ENCODE assay signal across 9 mouse cellular contexts in the genomic region with DNA sequence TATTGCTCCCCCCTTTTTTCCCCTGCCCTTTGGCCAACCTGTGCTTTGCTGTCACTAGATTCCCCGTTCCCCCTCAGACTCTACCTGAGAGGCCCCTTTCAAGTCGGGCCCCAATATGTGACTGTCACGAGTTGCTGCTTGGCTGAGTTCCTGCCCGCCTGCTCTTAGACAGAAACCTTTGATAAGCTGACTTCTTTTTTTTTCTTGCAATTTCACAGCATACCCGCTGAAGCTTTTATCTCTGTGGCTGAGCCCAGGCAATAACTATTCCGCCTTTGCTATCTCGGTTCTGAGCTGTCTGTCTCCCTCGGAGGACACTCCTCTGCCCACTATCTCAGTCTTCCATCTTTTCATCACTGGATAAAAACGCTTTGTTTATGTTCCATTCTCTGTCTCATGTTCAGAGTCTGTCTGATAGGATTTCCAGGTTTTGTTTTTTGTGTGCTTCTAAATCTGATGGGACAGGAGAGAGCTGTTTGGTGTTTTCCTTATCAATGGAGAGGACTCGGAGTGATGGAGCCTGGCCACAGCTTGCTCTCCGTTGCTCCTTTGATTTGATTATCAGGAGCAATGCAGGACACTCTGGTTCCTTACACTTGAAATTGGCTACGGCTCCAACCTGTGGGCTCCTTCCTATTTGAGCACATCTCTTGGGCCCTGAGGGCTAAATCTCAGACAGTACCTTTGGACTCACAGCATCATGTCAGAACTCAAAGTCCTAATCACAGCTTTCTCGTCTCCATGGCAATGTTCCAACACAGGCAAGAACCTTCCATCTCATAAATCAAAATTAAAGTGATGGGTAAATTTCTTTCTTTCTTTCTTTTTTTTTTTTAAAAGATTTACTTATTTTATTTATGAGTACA. TPM values are rescaled to one million over a fixed set of nuclear protein-coding genes. Genes with fewer than 3 reads are reported as not detected.
DNase-seq lines count a peak whose midpoint lies in the region; ATAC-seq lines count a peak whose summit lies in the region.
"Had no signal": no experiment of that assay in that cellular context is flagged by ENCODE, and none has a peak within 500 bp of the region (broad histone marks: within the 10 kb centered on the region; RNA-seq: fewer than 3 reads in every experiment).

No protein-coding gene starts in this region.

- H3K4me2 ChIP-seq in heart, embryonic 13.5 days = peak overlapping the region; percentile 18; the same call in 1 of the 2 replicates

- ATAC-seq in heart, embryonic 13.5 days (ENCODE audit: extremely low read depth, insufficient number of reproducible peaks, low FRiP score, low TSS enrichment) = no peak; the same call in 1 of the 2 replicates
- ATAC-seq in activated CD4-positive, CD25-positive, alpha-beta regulatory T cell, adult 4 months = peak; percentile 88
- peak; percentile 70 for ATAC-seq in megakaryocyte, adult 5-6 weeks (ENCODE audit: poor library complexity, severe bottlenecking)

- H3K27ac ChIP-seq in heart, embryonic 13.5 days (replicated peaks) = peak overlapping the region; percentile 78

- peaks cover 30% of the 10 kb centered on the region for H3K4me1 ChIP-seq in heart, embryonic 13.5 days

- intact Hi-C loops in heart, postnatal 10 days (cut with DNase I) = no loop called here

- H3K36me3 ChIP-seq in heart, embryonic 13.5 days = no peaks in the 10 kb centered on the region

- peak overlapping the region; percentile 50; the same call in 1 of the 2 replicates for H3K9ac ChIP-seq in heart, embryonic 13.5 days

- H3K9me3 ChIP-seq in heart, embryonic 13.5 days = no peaks in the 10 kb centered on the region

- no peak overlapping the region for H3K4me3 ChIP-seq in heart, embryonic 13.5 days

- WGBS in heart, embryonic 13.5 days = 12% methylated on average over 13 of the region's 13 CpGs

- no peaks in the 10 kb centered on the region for H3K27me3 ChIP-seq in heart, embryonic 13.5 days (replicated peaks)

- DNase-seq in heart, postnatal 10 days = no peak
- DNase-seq in CD4-positive helper T cell, adult 2 months (ENCODE audit: low read depth, low spot score) = peak; percentile 82
- no peak for DNase-seq in urinary bladder, postnatal 36 days (ENCODE audit: low spot score in 2 of 2)
- DNase-seq in kidney, postnatal 14 days = no peak
- no peak for DNase-seq in right cerebral cortex, adult 2 months (ENCODE audit: low spot score in 2 of 2)
- DNase-seq: kidney, postnatal 4 days had no signal

RNA-seq across cellular contexts. Expression of a gene that starts 20.5 kb away (rescaled TPM):
- polyA plus RNA-seq in heart, embryonic 13.5 days (2015; fragmentation: Nextera tagmentation; extraction: Ambion mirVana) = 30.9 and 32.8 TPM in 2 replicates
- 100 to 1,000 TPM; 139 to 218 TPM for total RNA-seq in heart, postnatal 10 days (2021)
- polyA plus RNA-seq in activated CD4-positive, CD25-positive, alpha-beta regulatory T cell, adult 4 months (2017; shearing (Covaris generic)) = 10 to 100 TPM; 44.4 to 55.0 TPM
- 12.5 and 12.8 TPM in 2 replicates for total RNA-seq in megakaryocyte, adult 5-6 weeks (2015)
- 7.0 and 9.1 TPM in 2 replicates for total RNA-seq in megakaryocyte, adult 5-6 weeks (2017)

Comparison
In these comparisons a context has a peak if more than half of its experiments do, and no peak if none do; other contexts are left out.
1. RNA of a gene that starts 20.5 kb away (total RNA-seq): 139 to 218 TPM in heart, postnatal 10 days; 7.0 to 12.8 TPM in megakaryocyte, adult 5-6 weeks; every median in the first group is over 10 times any median in the second.